Mouse (Mus musculus): ENCODE data around the gene Tnks1bp1. TPM values are rescaled to one million over a fixed set of nuclear protein-coding genes. Genes with fewer than 3 reads are reported as not detected.
A peak's percentile ranks its signal among the peaks of the same experiment; 100 is the strongest.

Tnks1bp1 gene
- total RNA-seq, 2 experiments from 2014 or later = 130 to 148 TPM

- no peak for TF ChIP-seq CTCF (IDR thresholded peaks at IDR 0.05)
- H3K4me3 ChIP-seq = no peak overlapping the region
- intact Hi-C loops (cut with DNase I) = no loop called here
- peak overlapping the region; percentile 36; the same call in 1 of the 2 replicates for H3K27ac ChIP-seq
- DNase-seq (ENCODE audit: extremely low spot score in 1 of 2, low spot score in 2 of 2) = peak in 1 of 2 experiments; percentile 6
Observed at GRCm38 (mm10) chr2:85098824-85099511, 51.1 kb downstream of the Tnks1bp1 start.

- DNase-seq (ENCODE audit: extremely low spot score in 1 of 2, low spot score in 2 of 2) = peak in 1 of 2 experiments; percentile 3
- no peak for TF ChIP-seq CTCF (IDR thresholded peaks at IDR 0.05)
- intact Hi-C loops (cut with DNase I) = no loop called here
- H3K27ac ChIP-seq = no peak overlapping the region
- H3K4me3 ChIP-seq = no peak overlapping the region
Observed at GRCm38 (mm10) chr2:85103201-85103600, 55.4 kb downstream of the Tnks1bp1 start.

GRCm38 (mm10) chr2:85105426-85106013, 57.7 kb downstream of the Tnks1bp1 start:
- DNase-seq (ENCODE audit: extremely low spot score in 1 of 2, low spot score in 2 of 2) = peak in 1 of 2 experiments; percentile 5

GRCm38 (mm10) chr2:85106068-85106790, 58.4 kb downstream of the Tnks1bp1 start:
- peak in 1 of 2 experiments; percentile 6 for DNase-seq (ENCODE audit: extremely low spot score in 1 of 2, low spot score in 2 of 2)
- intact Hi-C loops (cut with DNase I) = no loop called here
- TF ChIP-seq CTCF (IDR thresholded peaks at IDR 0.05) = no peak
- Histone ChIP-seq H3K27ac (no peak overlapping the region), H3K4me3 (no peak overlapping the region)

More at GRCm38 (mm10) chr2:85105426-85106013, 57.7 kb downstream of the Tnks1bp1 start:
- Histone ChIP-seq H3K27ac (no peak overlapping the region), H3K4me3 (no peak overlapping the region)
- intact Hi-C loops (cut with DNase I) = no loop called here
- TF ChIP-seq CTCF (IDR thresholded peaks at IDR 0.05) = no peak

- no peak overlapping the region for H3K27ac ChIP-seq
- intact Hi-C loops (cut with DNase I) = no loop called here
- TF ChIP-seq CTCF (IDR thresholded peaks at IDR 0.05) = no peak
- DNase-seq (ENCODE audit: extremely low spot score in 1 of 2, low spot score in 2 of 2) = no peak
- no peak overlapping the region for H3K4me3 ChIP-seq
Observed at GRCm38 (mm10) chr2:85106941-85107340, 59.1 kb downstream of the Tnks1bp1 start.

- H3K4me3 ChIP-seq = no peak overlapping the region
- intact Hi-C loops (cut with DNase I) = no loop called here
- H3K27ac ChIP-seq = no peak overlapping the region
- TF ChIP-seq CTCF (IDR thresholded peaks at IDR 0.05) = no peak
- DNase-seq (ENCODE audit: extremely low spot score in 1 of 2, low spot score in 2 of 2) = peak in 1 of 2 experiments; percentile 9
Observed at GRCm38 (mm10) chr2:85110288-85110875, 62.6 kb downstream of the Tnks1bp1 start.

Other genes with a start within 250 kb of the Tnks1bp1 start
- 1 to 10 TPM; 6.4 to 6.7 TPM for gene Ube2l6, start 249.2 kb upstream of the Tnks1bp1 start, total RNA-seq (2021)
- gene Smtnl1, start 225.4 kb upstream of the Tnks1bp1 start, total RNA-seq (2021) = not detected
- gene Timm10, start 221.0 kb upstream of the Tnks1bp1 start, total RNA-seq (2021) = 10 to 100 TPM; 49.1 to 51.3 TPM
- gene Slc43a1, start 209.2 kb upstream of the Tnks1bp1 start, total RNA-seq (2021) = under 1 TPM; 0.27 to 0.30 TPM
- gene Rtn4rl2, start 161.3 kb upstream of the Tnks1bp1 start, total RNA-seq (2021) = 100 to 1,000 TPM in 1 of 2 experiments, 10 to 100 TPM in 1; 99.5 to 113 TPM
- gene Slc43a3, start 111.4 kb upstream of the Tnks1bp1 start, total RNA-seq (2021) = under 1 TPM in 1 of 2 experiments, not detected in 1; 0.14 TPM
- not detected for gene Prg2, start 67.6 kb upstream of the Tnks1bp1 start, total RNA-seq (2021)
- not detected for gene Prg3, start 59.8 kb upstream of the Tnks1bp1 start, total RNA-seq (2021)
- gene Ssrp1, start 10.8 kb upstream of the Tnks1bp1 start, total RNA-seq (2021) = 100 to 1,000 TPM; 106 to 111 TPM
- 1 to 10 TPM; 2.0 to 2.6 TPM for gene P2rx3, start 10.6 kb upstream of the Tnks1bp1 start, total RNA-seq (2021)
- gene Aplnr, start 88.2 kb downstream of the Tnks1bp1 start, total RNA-seq (2021) = under 1 TPM; 0.30 to 0.38 TPM
- 10 to 100 TPM; 32.8 to 36.5 TPM for gene Lrrc55, start 149.2 kb downstream of the Tnks1bp1 start, total RNA-seq (2021)

All from left cerebral cortex, adult 2 months (tissue).